Mouse (Mus musculus) induced T-regulatory cell, adult 2 months (primary cell): ENCODE results near the gene Incenp.
"Not testable (repeated sequence)": the region's sequence is repeated elsewhere in the genome, so short reads cannot be mapped to it uniquely, and the experiment has no call there.

ENCODE experiments used
- DNase-seq: peaks from one replicate; pipeline ENCODE4 v3.0.0-alpha.2; 2012; ENCODE audit warnings: low read depth

Incenp gene

GRCm38 (mm10) chr19:9899072-9899779, at the start of gene Incenp:
TSS of gene Incenp (minus strand) at chr19:9899551.
- peak; percentile 99 for DNase-seq

- DNase-seq: no peak
Measured at GRCm38 (mm10) chr19:9946986-9947385, 47.6 kb upstream of the Incenp start.

GRCm38 (mm10) chr19:9945800-9946564, 46.6 kb upstream of the Incenp start:
- no peak for DNase-seq

GRCm38 (mm10) chr19:9942539-9943533, 43.5 kb upstream of the Incenp start:
- no peak for DNase-seq

- DNase-seq: peak; percentile 16
Measured at GRCm38 (mm10) chr19:9941809-9942208, 42.5 kb upstream of the Incenp start.

GRCm38 (mm10) chr19:9940903-9941302, 41.6 kb upstream of the Incenp start:
- DNase-seq: no peak

- peak; percentile 51 for DNase-seq
Measured at GRCm38 (mm10) chr19:9939841-9940240, 40.5 kb upstream of the Incenp start.

- peak; percentile 93 for DNase-seq
Measured at GRCm38 (mm10) chr19:9938824-9939303, 39.5 kb upstream of the Incenp start.

GRCm38 (mm10) chr19:9938156-9938823, 38.9 kb upstream of the Incenp start:
- peak; percentile 78 for DNase-seq

- no peak for DNase-seq
Measured at GRCm38 (mm10) chr19:9937428-9937827, 38.1 kb upstream of the Incenp start.

- no peak for DNase-seq
Measured at GRCm38 (mm10) chr19:9936579-9936978, 37.2 kb upstream of the Incenp start.

GRCm38 (mm10) chr19:9933908-9934307, 34.6 kb upstream of the Incenp start:
- no peak for DNase-seq

GRCm38 (mm10) chr19:9931167-9931607, 31.8 kb upstream of the Incenp start:
- not testable (repeated sequence) for DNase-seq

GRCm38 (mm10) chr19:9928089-9928488, 28.7 kb upstream of the Incenp start:
- no peak for DNase-seq

GRCm38 (mm10) chr19:9924769-9925272, 25.5 kb upstream of the Incenp start:
- no peak for DNase-seq

- no peak for DNase-seq
Measured at GRCm38 (mm10) chr19:9924034-9924768, 24.9 kb upstream of the Incenp start.

- DNase-seq: no peak
Measured at GRCm38 (mm10) chr19:9923048-9923447, 23.7 kb upstream of the Incenp start.

GRCm38 (mm10) chr19:9922228-9922627, 22.9 kb upstream of the Incenp start:
- no peak for DNase-seq

- peak; percentile 22 for DNase-seq
Measured at GRCm38 (mm10) chr19:9920835-9921784, 21.8 kb upstream of the Incenp start.
